Mouse (Mus musculus) CH12.LX (cell line): Measurements from ENCODE around the gene Cyp1a1. TPM values are rescaled to one million over a fixed set of nuclear protein-coding genes. Genes with fewer than 3 reads are reported as not detected.
A peak's percentile ranks its signal among the peaks of the same experiment; 100 is the strongest.

Experiments used
- DNase-seq: peaks from one replicate; pipeline ENCODE4 v3.0.0-alpha.2; 2013; ENCODE audit errors: extremely low read depth
- H3K27ac ChIP-seq: 2 replicates; pipeline ENCODE4 v1.5.1; 2012; ENCODE audit warnings: low read depth, mild to moderate bottlenecking, control low read depth, moderate library complexity; ENCODE audit not compliant: insufficient read depth
- H3K27me3 ChIP-seq: replicated peaks from 2 replicates; pipeline ENCODE3; 2012; ENCODE audit warnings: inconsistent platforms
- H3K36me3 ChIP-seq, 2 experiments: replicated peaks in 1 of 2; 2 replicates each; pipeline versions ENCODE3 to v1.6.1; 2012; ENCODE audit warnings: inconsistent platforms in 1 of 2, low read length in 1 of 2, mild to moderate bottlenecking in 1 of 2, mixed read lengths in 1 of 2, moderate library complexity in 1 of 2; ENCODE audit not compliant: control insufficient read depth in 1 of 2, insufficient read depth in 1 of 2
- H3K4me1 ChIP-seq, 2 experiments: 2 replicates each; pipeline ENCODE4 v1.6.1; 2012; ENCODE audit warnings: inconsistent platforms in 1 of 2, moderate library complexity in 1 of 2; ENCODE audit not compliant: insufficient read depth in 2 of 2, control insufficient read depth in 1 of 2
- H3K4me2 ChIP-seq: 2 replicates; pipeline ENCODE4 v1.6.1; 2012; ENCODE audit warnings: low read depth, mild to moderate bottlenecking, control low read depth; ENCODE audit not compliant: poor library complexity, insufficient read depth, severe bottlenecking
- H3K4me3 ChIP-seq, 3 experiments: fragments of 150-350 bp in 1 of 3; sonication (generic) in 1 of 3; replicated peaks in 1 of 3; 2 replicates each; pipeline versions ENCODE3 to v1.5.1; 2011 to 2012; ENCODE audit warnings: low read depth in 2 of 3, low read length in 2 of 3, mild to moderate bottlenecking in 2 of 3, moderate library complexity in 2 of 3, control low read depth in 1 of 3, improper control_type of control experiment in 1 of 3, inconsistent platforms in 1 of 3, mixed read lengths in 1 of 3; ENCODE audit not compliant: poor library complexity in 1 of 3
- H3K79me2 ChIP-seq: replicated peaks from 2 replicates; pipeline ENCODE4 v1.6.1; 2012; ENCODE audit warnings: mild to moderate bottlenecking, moderate library complexity; ENCODE audit not compliant: control insufficient read depth, poor library complexity, insufficient read depth, severe bottlenecking; ENCODE audit errors: extremely low read depth
- H3K9ac ChIP-seq: 2 replicates; pipeline ENCODE4 v1.6.1; 2012; ENCODE audit warnings: low read depth, mild to moderate bottlenecking, control low read depth, moderate library complexity; ENCODE audit not compliant: insufficient read depth
- H3K9me3 ChIP-seq: replicated peaks from 2 replicates; pipeline ENCODE3; 2012; ENCODE audit warnings: low read length, inconsistent platforms, mixed read lengths
- BHLHE40 ChIP-seq: IDR thresholded peaks from 2 replicates; pipeline ENCODE4 v1.6.1; 2011; ENCODE audit warnings: mild to moderate bottlenecking, low read depth, low read length, improper control_type of control experiment
- CHD2 ChIP-seq: IDR thresholded peaks from 2 replicates; pipeline ENCODE4 v1.6.1; 2011; ENCODE audit warnings: low read length, improper control_type of control experiment
- CTCF ChIP-seq, 2 experiments: IDR thresholded peaks in 1 of 2; conservative IDR thresholded peaks in 1 of 2; 2 replicates each; pipeline ENCODE4 v1.5.1; 2011 to 2012; ENCODE audit warnings: low read depth in 2 of 2, low read length in 2 of 2, improper control_type of control experiment in 1 of 2, inconsistent platforms in 1 of 2, mild to moderate bottlenecking in 1 of 2, moderate library complexity in 1 of 2
- EP300 ChIP-seq: IDR thresholded peaks from 2 replicates; pipeline ENCODE4 v1.6.1; 2011; ENCODE audit warnings: low read length, improper control_type of control experiment
- ETS1 ChIP-seq: conservative IDR thresholded peaks from 2 replicates; pipeline ENCODE4 v1.6.1; 2012; ENCODE audit warnings: low read depth, mild to moderate bottlenecking, inconsistent platforms, low read length, improper control_type of control experiment, moderate library complexity
- HCFC1 ChIP-seq: IDR thresholded peaks from 2 replicates; pipeline ENCODE4 v1.6.1; 2012; ENCODE audit warnings: low read depth, mild to moderate bottlenecking, inconsistent platforms, low read length, improper control_type of control experiment
- IRF4 ChIP-seq: IDR thresholded peaks from 2 replicates; pipeline ENCODE4 v1.6.1; 2014; ENCODE audit warnings: low read depth, mild to moderate bottlenecking, inconsistent platforms, low read length, improper control_type of control experiment
- JUND ChIP-seq: conservative IDR thresholded peaks from 2 replicates; pipeline ENCODE4 v1.6.1; 2011; ENCODE audit warnings: low read depth, low read length, improper control_type of control experiment
- POLR2A ChIP-seq: IDR thresholded peaks from 2 replicates; pipeline ENCODE4 v1.6.1; 2011; ENCODE audit warnings: low read depth, mild to moderate bottlenecking, improper control_type of control experiment, low read length
- POLR2AphosphoS2 ChIP-seq: IDR thresholded peaks from 2 replicates; pipeline ENCODE4 v1.6.1; 2011; ENCODE audit warnings: low read depth, low read length, improper control_type of control experiment
- RAD21 ChIP-seq: IDR thresholded peaks from 2 replicates; pipeline ENCODE4 v1.6.1; 2011; ENCODE audit warnings: low read depth, mild to moderate bottlenecking, low read length, improper control_type of control experiment, moderate library complexity
- SMC3 ChIP-seq: IDR thresholded peaks from 2 replicates; pipeline ENCODE4 v1.6.1; 2011; ENCODE audit warnings: low read depth, low read length, improper control_type of control experiment
- TCF12 ChIP-seq: IDR thresholded peaks from 2 replicates; pipeline ENCODE4 v1.6.1; 2014; ENCODE audit warnings: low read depth, mild to moderate bottlenecking, inconsistent platforms, low read length, improper control_type of control experiment
- USF1 ChIP-seq: IDR thresholded peaks from 2 replicates; pipeline ENCODE4 v1.6.1; 2014; ENCODE audit warnings: low read depth, mild to moderate bottlenecking, inconsistent platforms, low read length, improper control_type of control experiment
- ZMIZ1 ChIP-seq: IDR thresholded peaks from 2 replicates; pipeline ENCODE4 v1.6.1; 2012; ENCODE audit warnings: low read depth, mild to moderate bottlenecking, inconsistent platforms, low read length, improper control_type of control experiment
- ZNF384 ChIP-seq: IDR thresholded peaks from 2 replicates; pipeline ENCODE4 v1.6.1; 2012; ENCODE audit warnings: low read depth, low read length, improper control_type of control experiment, inconsistent platforms
- dilution Hi-C: fragments of 300-500 bp; cut with MboI; formaldehyde crosslinking; loops from 2 replicates; pipeline ENCODE4 v1.14.3; 2020; ENCODE audit warnings: low sequenced_read_pairs; ENCODE audit not compliant: extremely low pct_unique_long_range_greater_than_20kb, extremely low pct_ligation_motif_present
- in situ Hi-C: fragments of 300-500 bp; cut with MboI; formaldehyde crosslinking; loops from 3 replicates; pipeline ENCODE4 v1.14.3; 2019; ENCODE audit warnings: low sequenced_read_pairs, low pct_ligation_motif_present, low pct_unique_long_range_greater_than_20kb, mixed read lengths
- polyA plus RNA-seq: library from polyadenylated mRNA; unstranded; fragments of >175 nt; gene quantifications from 2 replicates; pipeline ENCODE4 v1.2.1, GENCODE M21; 2012; ENCODE audit warnings: low read depth; ENCODE audit not compliant: insufficient read length
- total RNA-seq, 2 experiments: library from RNA; depleted of rRNA; stranded (reverse); fragments of 300-350 nt in 1 of 2; fragments of >200 nt in 1 of 2; gene quantifications; 2 replicates each; pipeline ENCODE4 v1.2.3; 2012 to 2014

The Cyp1a1 gene
- total and polyA plus RNA-seq, 3 experiments = 0.11 to 0.13 TPM; not detected in 1

DNA sequence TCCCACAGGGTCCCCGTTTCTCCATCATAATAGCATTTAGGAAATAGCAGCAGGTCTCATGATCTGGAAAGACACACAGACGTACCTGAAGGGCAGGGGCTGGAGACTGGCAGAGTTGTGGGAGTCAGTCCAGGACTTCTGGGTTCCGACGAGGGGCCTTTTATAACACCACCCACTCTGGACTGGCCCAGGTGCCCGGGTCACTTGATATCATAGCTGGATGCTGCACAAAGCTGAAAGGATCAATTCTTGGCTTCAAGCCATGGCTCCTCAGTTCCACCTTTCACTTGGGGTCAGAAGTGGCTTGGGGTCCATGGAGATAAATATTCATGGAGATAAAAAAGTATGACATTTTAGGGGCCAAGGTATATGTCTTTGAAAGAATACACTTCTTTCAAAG lies 4.2 kb upstream of the Cyp1a1 start, which contains the start of gene Cyp1a2 (continued):
- no peak for TF ChIP-seq JUND
- no peak for TF ChIP-seq CTCF (conservative IDR thresholded peaks at IDR 0.05 in 1 of 2, IDR thresholded peaks at IDR 0.05 in 1 of 2; ENCODE audit: low read depth in 2 of 2, low read length in 2 of 2)
- no peak for TF ChIP-seq SMC3

GRCm38 (mm10) chr9:57686011-57686410 lies 1.7 kb upstream of the Cyp1a1 start:
- H3K27me3 ChIP-seq = peaks cover 25% of the 10 kb centered on the region
- no peak for TF ChIP-seq BHLHE40
- no peak for TF ChIP-seq POLR2A
- TF ChIP-seq CHD2 = no peak
- no peak for TF ChIP-seq ZMIZ1
- TF ChIP-seq ETS1 = no peak
- no peak for TF ChIP-seq HCFC1
- TF ChIP-seq ZNF384 = no peak
- TF ChIP-seq POLR2AphosphoS2 = no peak
- H3K4me3 ChIP-seq = no peak overlapping the region
- H3K9ac ChIP-seq = no peak overlapping the region
- dilution Hi-C loops = no loop called here
- no peaks in the 10 kb centered on the region for H3K36me3 ChIP-seq
- DNase-seq = no peak
- no peak overlapping the region for H3K4me2 ChIP-seq
- no peaks in the 10 kb centered on the region for H3K9me3 ChIP-seq
- in situ Hi-C loops = no loop called here
- no peaks in the 10 kb centered on the region for H3K4me1 ChIP-seq
- no peaks in the 10 kb centered on the region for H3K79me2 ChIP-seq
- no peak overlapping the region for H3K27ac ChIP-seq

- Histone ChIP-seq H3K4me1 (no peaks in the 10 kb centered on the region), H3K79me2 (no peaks in the 10 kb centered on the region), H3K9me3 (no peaks in the 10 kb centered on the region), H3K9ac (no peak overlapping the region), H3K4me3 (no peak overlapping the region), H3K4me2 (no peak overlapping the region), H3K27ac (no peak overlapping the region), H3K27me3 (peaks cover 24% of the 10 kb centered on the region), H3K36me3 (no peaks in the 10 kb centered on the region)
- TF ChIP-seq CTCF (conservative IDR thresholded peaks at IDR 0.05 in 1 of 2, IDR thresholded peaks at IDR 0.05 in 1 of 2; ENCODE audit: low read depth in 2 of 2, low read length in 2 of 2) (peak; percentile 3 to 56; a peak in 2 of 4 replicates), SMC3 (peak; percentile 30), TCF12 (no peak), USF1 (no peak)
- in situ Hi-C loops = no loop called here
- peak; percentile 24 for DNase-seq
- dilution Hi-C loops = no loop called here
Measured at GRCm38 (mm10) chr9:57688158-57688557, 430 bp downstream of the Cyp1a1 start.

- no peak overlapping the region for H3K4me2 ChIP-seq
- TF ChIP-seq RAD21 (no peak), BHLHE40 (no peak), EP300 (no peak), JUND (no peak), HCFC1 (no peak), IRF4 (no peak)
- no peaks in the 10 kb centered on the region for H3K9me3 ChIP-seq
- H3K27ac ChIP-seq = no peak overlapping the region
- H3K4me3 ChIP-seq = no peak overlapping the region
- H3K9ac ChIP-seq = no peak overlapping the region
- no peak for DNase-seq
- no peaks in the 10 kb centered on the region for H3K36me3 ChIP-seq
- no peaks in the 10 kb centered on the region for H3K79me2 ChIP-seq
- dilution Hi-C loops (no loop called here), in situ Hi-C loops (no loop called here)
- no peaks in the 10 kb centered on the region for H3K4me1 ChIP-seq
- peaks cover 21% of the 10 kb centered on the region for H3K27me3 ChIP-seq
Measured at GRCm38 (mm10) chr9:57688606-57689005, 878 bp downstream of the Cyp1a1 start.
